Mouse (Mus musculus): ENCODE measurements around the gene Prickle1. TPM values are rescaled to one million over a fixed set of nuclear protein-coding genes. Genes with fewer than 3 reads are reported as not detected.
A peak's percentile ranks its signal among the peaks of the same experiment; 100 is the strongest.

The Prickle1 gene
- polyA plus RNA-seq, 1 experiment from 2014 or later, result 28.5 TPM

DNA sequence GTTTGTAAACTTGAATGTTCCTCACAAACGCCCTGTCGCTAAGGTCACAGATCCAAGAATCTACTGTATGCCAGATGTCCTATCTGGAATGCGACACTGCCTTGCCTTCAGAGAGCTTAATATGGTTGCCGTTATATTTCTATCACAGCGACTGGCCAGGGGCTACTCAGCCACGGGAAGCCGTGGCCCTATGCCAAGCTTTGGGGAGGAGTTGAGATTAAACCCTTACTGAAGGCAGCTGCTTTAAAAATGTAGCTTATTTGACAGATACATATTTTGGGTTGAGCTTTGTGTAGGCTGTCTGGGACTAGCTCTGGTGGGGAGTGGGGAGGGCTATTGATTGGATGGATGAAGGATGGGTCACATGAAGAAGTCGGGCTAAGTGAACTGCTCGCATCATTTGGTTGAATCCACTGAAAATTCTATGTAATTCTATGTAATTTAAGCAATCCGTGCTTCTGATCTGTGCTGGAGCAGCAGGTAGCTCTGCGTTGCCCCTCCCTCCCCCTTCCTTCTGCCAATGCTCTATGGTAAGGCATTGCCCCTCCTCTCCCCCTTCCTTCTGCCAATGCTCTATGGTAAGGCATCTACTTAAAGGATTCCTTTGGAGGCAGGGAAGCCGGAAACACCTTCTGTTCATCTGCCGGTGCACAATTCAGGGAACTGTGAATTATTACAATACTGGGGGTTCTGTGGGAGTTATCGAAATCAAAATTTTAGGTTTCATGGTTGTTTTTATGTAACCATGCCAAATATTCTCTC lies 28.0 kb downstream of the Prickle1 start:
- H3K9me3 ChIP-seq (ENCODE audit: low read length), result no peaks in the 10 kb centered on the region

DNA sequence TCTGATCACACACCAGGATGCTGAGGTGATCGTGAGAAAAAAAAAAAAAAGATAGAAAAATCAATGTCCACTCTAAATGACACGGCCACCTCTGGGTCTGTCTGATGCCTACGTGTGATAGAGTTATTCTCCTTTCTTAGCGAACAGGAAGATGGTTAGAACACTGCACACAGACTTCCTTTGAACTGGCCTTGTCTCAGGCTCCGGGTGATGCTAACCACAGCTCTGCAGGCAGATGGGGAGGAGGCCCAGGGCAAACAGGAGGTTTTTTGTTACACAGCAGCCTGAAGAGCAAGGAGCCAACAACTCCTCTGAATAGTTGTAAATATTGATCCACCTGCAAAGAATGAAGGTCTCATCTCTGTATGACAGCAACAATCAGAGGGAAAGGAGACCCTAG lies 32.2 kb downstream of the Prickle1 start:
- no peak for ATAC-seq (ENCODE audit: low FRiP score, low TSS enrichment)
- H3K4me3 ChIP-seq (ENCODE audit: low read length), result no peak overlapping the region
- WGBS, result 62% methylated on average over 5 of the region's 5 CpGs

More for the DNA sequence above, 28.0 kb downstream of the Prickle1 start:
- Histone ChIP-seq H3K27me3 (ENCODE audit: insufficient read depth, low read length) (no peaks in the 10 kb centered on the region), H3K9ac (replicated peaks; ENCODE audit: low read length) (no peak overlapping the region), H3K36me3 (ENCODE audit: insufficient read depth, low read length) (0 out of 2 replicates have a peak, but pooled peaks cover 8% of the 10 kb centered on the region), H3K4me3 (ENCODE audit: low read length) (no peak overlapping the region), H3K4me1 (ENCODE audit: insufficient read depth, low read length) (peaks cover 26% of the 10 kb centered on the region), H3K4me2 (replicated peaks; ENCODE audit: low read depth, low read length) (no peak overlapping the region), H3K27ac (ENCODE audit: low read length) (no peak overlapping the region)
- 64% methylated on average over 14 of the region's 14 CpGs for WGBS
- no peak for ATAC-seq (ENCODE audit: low FRiP score, low TSS enrichment)

GRCm38 (mm10) chr15:93561540-93561939 lies 34.2 kb downstream of the Prickle1 start:
- Histone ChIP-seq H3K4me3 (ENCODE audit: low read length) (no peak overlapping the region), H3K4me2 (replicated peaks; ENCODE audit: low read depth, low read length) (no peak overlapping the region), H3K27me3 (ENCODE audit: insufficient read depth, low read length) (no peaks in the 10 kb centered on the region), H3K9ac (replicated peaks; ENCODE audit: low read length) (no peak overlapping the region), H3K27ac (ENCODE audit: low read length) (no peak overlapping the region), H3K4me1 (ENCODE audit: insufficient read depth, low read length) (0 out of 2 replicates have a peak, but pooled peaks cover 4% of the 10 kb centered on the region), H3K36me3 (ENCODE audit: insufficient read depth, low read length) (peaks cover 10% of the 10 kb centered on the region; the same call in 1 of the 2 replicates), H3K9me3 (ENCODE audit: low read length) (no peaks in the 10 kb centered on the region)
- ATAC-seq (ENCODE audit: low FRiP score, low TSS enrichment), result no peak
- 66% methylated on average over 6 of the region's 6 CpGs for WGBS

More for the DNA sequence above, 32.2 kb downstream of the Prickle1 start:
- Histone ChIP-seq H3K27me3 (ENCODE audit: insufficient read depth, low read length) (no peaks in the 10 kb centered on the region), H3K9ac (replicated peaks; ENCODE audit: low read length) (no peak overlapping the region), H3K36me3 (ENCODE audit: insufficient read depth, low read length) (peaks cover 7% of the 10 kb centered on the region; the same call in 1 of the 2 replicates), H3K4me1 (ENCODE audit: insufficient read depth, low read length) (peaks cover 17% of the 10 kb centered on the region), H3K4me2 (replicated peaks; ENCODE audit: low read depth, low read length) (no peak overlapping the region), H3K27ac (ENCODE audit: low read length) (no peak overlapping the region), H3K9me3 (ENCODE audit: low read length) (no peaks in the 10 kb centered on the region)

DNA sequence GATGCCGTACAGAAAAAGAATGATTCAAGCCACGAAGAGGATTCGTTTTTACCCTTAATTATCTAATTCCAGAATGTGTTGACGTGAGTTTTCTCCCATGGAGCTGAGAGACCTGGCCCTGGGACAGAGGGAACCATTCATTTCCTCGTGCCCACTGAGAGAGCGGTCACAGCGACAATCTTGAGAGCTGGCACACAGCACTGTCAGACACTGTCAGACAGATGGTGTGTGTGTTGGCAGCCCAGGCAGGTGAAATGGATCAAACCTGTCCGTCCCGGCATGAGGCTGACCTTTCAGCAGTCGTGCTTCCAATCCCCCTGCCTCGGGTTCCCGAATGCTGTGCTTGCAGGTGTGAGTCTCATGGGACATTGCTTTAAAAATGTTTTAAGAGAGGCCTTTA lies 37.3 kb downstream of the Prickle1 start:
- H3K4me2 ChIP-seq (replicated peaks; ENCODE audit: low read depth, low read length), result no peak overlapping the region
- no peak overlapping the region for H3K9ac ChIP-seq (replicated peaks; ENCODE audit: low read length)
- ATAC-seq (ENCODE audit: low FRiP score, low TSS enrichment), result no peak
- H3K36me3 ChIP-seq (ENCODE audit: insufficient read depth, low read length), result peaks cover 7% of the 10 kb centered on the region; the same call in 1 of the 2 replicates
- H3K4me3 ChIP-seq (ENCODE audit: low read length), result no peak overlapping the region
- H3K27ac ChIP-seq (ENCODE audit: low read length), result no peak overlapping the region
- no peaks in the 10 kb centered on the region for H3K9me3 ChIP-seq (ENCODE audit: low read length)
- H3K4me1 ChIP-seq (ENCODE audit: insufficient read depth, low read length), result peaks cover 5% of the 10 kb centered on the region; the same call in 1 of the 2 replicates
- H3K27me3 ChIP-seq (ENCODE audit: insufficient read depth, low read length), result no peaks in the 10 kb centered on the region
- WGBS, result 88% methylated on average over 12 of the region's 12 CpGs

DNA sequence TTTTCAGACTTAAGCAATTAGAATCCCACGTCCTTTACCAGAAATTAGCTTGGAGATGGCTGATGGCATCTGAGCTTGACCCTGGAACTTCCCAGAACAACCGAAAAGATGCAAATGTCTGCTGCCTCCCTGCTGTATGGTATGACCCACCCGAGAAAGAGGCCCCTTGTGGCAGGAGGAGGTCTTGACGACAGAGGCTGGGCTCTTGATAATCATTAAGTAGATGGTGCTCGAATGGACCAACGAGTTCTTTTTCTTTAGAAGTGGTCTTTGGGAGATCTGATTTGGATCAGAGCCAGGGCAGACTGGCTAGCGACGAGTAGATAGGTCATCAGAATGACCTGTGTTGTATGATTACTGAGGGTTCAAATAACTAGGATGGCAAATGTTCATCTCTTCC lies 40.0 kb downstream of the Prickle1 start:
- Histone ChIP-seq H3K4me1 (ENCODE audit: insufficient read depth, low read length) (peaks cover 18% of the 10 kb centered on the region), H3K9ac (replicated peaks; ENCODE audit: low read length) (no peak overlapping the region), H3K36me3 (ENCODE audit: insufficient read depth, low read length) (peaks cover 7% of the 10 kb centered on the region; the same call in 1 of the 2 replicates), H3K27me3 (ENCODE audit: insufficient read depth, low read length) (no peaks in the 10 kb centered on the region), H3K4me2 (replicated peaks; ENCODE audit: low read depth, low read length) (no peak overlapping the region), H3K4me3 (ENCODE audit: low read length) (no peak overlapping the region), H3K9me3 (ENCODE audit: low read length) (no peaks in the 10 kb centered on the region), H3K27ac (ENCODE audit: low read length) (no peak overlapping the region)
- WGBS, result 65% methylated on average over 8 of the region's 8 CpGs
- no peak for ATAC-seq (ENCODE audit: low FRiP score, low TSS enrichment)

DNA sequence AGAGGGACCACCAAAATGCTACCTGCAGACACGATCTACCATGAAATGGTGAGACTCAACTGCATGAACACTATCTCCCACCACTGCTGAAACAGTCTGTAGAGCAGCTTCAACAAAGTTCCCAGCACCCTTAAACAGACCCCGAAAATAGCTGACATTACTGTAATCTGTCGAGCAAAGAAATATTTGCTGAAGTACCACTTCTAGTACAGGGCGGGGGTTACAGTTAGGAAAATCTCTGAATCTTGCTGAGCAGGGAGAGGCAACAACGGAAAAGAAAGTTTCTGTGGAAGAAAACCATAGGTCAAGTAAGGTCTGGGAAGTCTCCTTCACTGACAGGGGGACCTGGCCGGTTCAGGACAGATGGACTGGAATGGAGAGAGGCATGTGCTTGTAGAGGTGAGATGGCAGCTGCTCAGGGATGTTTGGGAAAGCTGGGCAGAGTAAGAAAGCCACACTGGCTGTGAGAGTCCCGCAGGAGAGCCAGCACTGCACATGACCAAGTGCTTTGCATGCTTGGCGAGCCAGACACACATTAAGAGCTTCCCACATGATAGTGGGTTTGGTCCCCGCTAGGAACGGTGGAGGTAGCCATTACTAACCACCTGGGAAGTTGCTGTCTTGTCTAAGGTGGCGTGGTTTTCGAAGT lies 41.4 kb downstream of the Prickle1 start:
- no peaks in the 10 kb centered on the region for H3K9me3 ChIP-seq (ENCODE audit: low read length)
- H3K27ac ChIP-seq (ENCODE audit: low read length), result no peak overlapping the region
- peaks cover 18% of the 10 kb centered on the region for H3K4me1 ChIP-seq (ENCODE audit: insufficient read depth, low read length)
- peaks cover 7% of the 10 kb centered on the region; the same call in 1 of the 2 replicates for H3K36me3 ChIP-seq (ENCODE audit: insufficient read depth, low read length)
- H3K27me3 ChIP-seq (ENCODE audit: insufficient read depth, low read length), result no peaks in the 10 kb centered on the region
- H3K9ac ChIP-seq (replicated peaks; ENCODE audit: low read length), result no peak overlapping the region
- no peak overlapping the region for H3K4me2 ChIP-seq (replicated peaks; ENCODE audit: low read depth, low read length)
- H3K4me3 ChIP-seq (ENCODE audit: low read length), result no peak overlapping the region
- 77% methylated on average over 12 of the region's 12 CpGs for WGBS
- no peak for ATAC-seq (ENCODE audit: low FRiP score, low TSS enrichment)

DNA sequence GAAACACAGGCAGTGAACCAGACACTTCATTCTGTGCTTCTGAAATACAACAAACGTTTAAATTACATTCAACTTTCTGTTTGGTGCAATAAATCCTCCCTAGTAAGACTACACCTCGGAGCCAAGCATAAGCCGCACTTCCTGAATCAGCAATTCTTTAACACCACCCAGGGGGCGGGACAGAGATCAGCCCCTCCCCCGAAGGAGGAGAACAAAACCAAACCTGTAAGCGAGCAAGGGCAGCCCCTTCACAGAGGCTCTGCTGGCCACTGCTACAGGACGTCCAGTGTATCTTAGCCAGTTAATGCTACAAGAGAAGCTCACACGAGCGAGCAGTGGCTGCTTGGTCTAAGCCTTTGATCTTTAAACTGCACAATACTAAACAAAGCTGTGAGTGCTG lies 43.5 kb downstream of the Prickle1 start:
- WGBS, result 3% methylated on average over 9 of the region's 9 CpGs
- H3K4me3 ChIP-seq (ENCODE audit: low read length), result no peak overlapping the region
- no peak overlapping the region; the same call in 1 of the 2 replicates for H3K9ac ChIP-seq (replicated peaks; ENCODE audit: low read length)
- no peak overlapping the region for H3K27ac ChIP-seq (ENCODE audit: low read length)
- H3K27me3 ChIP-seq (ENCODE audit: insufficient read depth, low read length), result no peaks in the 10 kb centered on the region
- ATAC-seq (ENCODE audit: low FRiP score, low TSS enrichment), result peak; percentile 94
- no peaks in the 10 kb centered on the region for H3K9me3 ChIP-seq (ENCODE audit: low read length)
- peak overlapping the region; percentile 17; the same call in 1 of the 2 replicates for H3K4me2 ChIP-seq (replicated peaks; ENCODE audit: low read depth, low read length)
- no peaks in the 10 kb centered on the region for H3K36me3 ChIP-seq (ENCODE audit: insufficient read depth, low read length)
- peaks cover 18% of the 10 kb centered on the region for H3K4me1 ChIP-seq (ENCODE audit: insufficient read depth, low read length)

DNA sequence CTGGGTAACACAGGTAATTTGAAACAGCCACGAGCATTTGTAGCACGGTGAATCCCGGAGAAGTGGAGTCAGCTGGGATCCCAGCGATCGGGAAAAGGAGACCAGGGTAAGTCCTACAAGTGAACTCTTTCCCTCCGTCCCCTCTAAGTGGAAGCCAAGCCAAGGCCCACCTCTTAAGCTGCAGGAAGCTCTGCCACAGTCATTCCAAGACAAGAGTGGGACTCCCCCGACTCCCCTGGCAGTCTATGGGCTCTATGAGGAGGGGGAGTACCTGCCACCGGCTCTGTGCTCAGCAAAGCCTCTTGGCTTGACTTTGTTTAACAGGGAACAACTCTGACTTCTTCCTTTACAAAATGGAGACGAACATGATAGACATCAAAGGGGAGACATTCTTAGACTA lies 47.4 kb downstream of the Prickle1 start:
- H3K4me3 ChIP-seq (ENCODE audit: low read length), result no peak overlapping the region

GRCm38 (mm10) chr15:93539415-93539814 lies 56.3 kb downstream of the Prickle1 start:
- no peak for ATAC-seq (ENCODE audit: low FRiP score, low TSS enrichment)
- no peak overlapping the region for H3K27ac ChIP-seq (ENCODE audit: low read length)
- 83% methylated on average over 3 of the region's 3 CpGs for WGBS

More for the DNA sequence above, 47.4 kb downstream of the Prickle1 start:
- Histone ChIP-seq H3K9me3 (ENCODE audit: low read length) (no peaks in the 10 kb centered on the region), H3K4me1 (ENCODE audit: insufficient read depth, low read length) (peaks cover 13% of the 10 kb centered on the region), H3K27ac (ENCODE audit: low read length) (no peak overlapping the region), H3K36me3 (ENCODE audit: insufficient read depth, low read length) (no peaks in the 10 kb centered on the region), H3K9ac (replicated peaks; ENCODE audit: low read length) (no peak overlapping the region), H3K27me3 (ENCODE audit: insufficient read depth, low read length) (no peaks in the 10 kb centered on the region), H3K4me2 (replicated peaks; ENCODE audit: low read depth, low read length) (no peak overlapping the region)
- no peak for ATAC-seq (ENCODE audit: low FRiP score, low TSS enrichment)
- WGBS, result 73% methylated on average over 9 of the region's 9 CpGs

More at GRCm38 (mm10) chr15:93539415-93539814, 56.3 kb downstream of the Prickle1 start:
- H3K4me1 ChIP-seq (ENCODE audit: insufficient read depth, low read length), result no peaks in the 10 kb centered on the region
- no peaks in the 10 kb centered on the region for H3K9me3 ChIP-seq (ENCODE audit: low read length)
- no peak overlapping the region for H3K9ac ChIP-seq (replicated peaks; ENCODE audit: low read length)
- no peak overlapping the region for H3K4me3 ChIP-seq (ENCODE audit: low read length)
- no peak overlapping the region for H3K4me2 ChIP-seq (replicated peaks; ENCODE audit: low read depth, low read length)
- no peaks in the 10 kb centered on the region for H3K36me3 ChIP-seq (ENCODE audit: insufficient read depth, low read length)
- no peaks in the 10 kb centered on the region for H3K27me3 ChIP-seq (ENCODE audit: insufficient read depth, low read length)

Measured in kidney, embryonic 16.5 days (tissue).